Mouse (Mus musculus) liver, adult 2 months (tissue): ENCODE data around the gene Gprc5a.

Experiments
- CTCF ChIP-seq: fragments of 200-500 bp; IDR thresholded peaks from 2 replicates; pipeline ENCODE4 v1.5.1; 2011; ENCODE audit warnings: low read depth, low read length, control low read depth
- POLR2A ChIP-seq: fragments of 200-500 bp; IDR thresholded peaks from 2 replicates; pipeline ENCODE4 v1.6.1; 2011; ENCODE audit warnings: low read length, control low read depth; ENCODE audit not compliant: insufficient read depth; ENCODE audit errors: extremely low read depth

GRCm38 (mm10) chr6:135133486-135133885 lies 68.0 kb downstream of the Gprc5a start:
- no peak for TF ChIP-seq CTCF
- TF ChIP-seq POLR2A, result no peak
